Mouse (Mus musculus) cerebellum, postnatal 4 days (tissue): ENCODE measurements around the gene Rplp0.
"Not testable (repeated sequence)": the region's sequence is repeated elsewhere in the genome, so short reads cannot be mapped to it uniquely, and the experiment has no call there.

Experiments
- DNase-seq, 2 experiments: peaks; one replicate each; pipeline ENCODE4 v3.0.0; 2022; ENCODE audit warnings: low spot score in 2 of 2, mixed read lengths in 1 of 2

Gene Rplp0

GRCm38 (mm10) chr5:115550482-115551005, 8.7 kb upstream of the Rplp0 start:
- no peak for DNase-seq

- DNase-seq = no peak
Measured at GRCm38 (mm10) chr5:115551386-115551785, 7.9 kb upstream of the Rplp0 start.

- DNase-seq = no peak
Measured at GRCm38 (mm10) chr5:115551799-115552198, 7.5 kb upstream of the Rplp0 start.

- no peak for DNase-seq
Measured at GRCm38 (mm10) chr5:115553801-115554420, 5.4 kb upstream of the Rplp0 start.

- no peak for DNase-seq
Measured at GRCm38 (mm10) chr5:115554536-115555291, 4.6 kb upstream of the Rplp0 start.

- peak; percentile 55 to 81 for DNase-seq
Measured at GRCm38 (mm10) chr5:115556217-115556616, 3.0 kb upstream of the Rplp0 start.

- DNase-seq = no peak
Measured at GRCm38 (mm10) chr5:115558182-115558794, 979 bp upstream of the Rplp0 start.

- no peak for DNase-seq
Measured at GRCm38 (mm10) chr5:115560336-115560905, 1.2 kb downstream of the Rplp0 start.

- no peak for DNase-seq
Measured at GRCm38 (mm10) chr5:115563771-115564585, 4.7 kb downstream of the Rplp0 start.

- peak; percentile 71 to 74 for DNase-seq
Measured at GRCm38 (mm10) chr5:115564737-115565393, 5.6 kb downstream of the Rplp0 start, which contains the start of gene Gcn1l1. Gene Gcn1l1, plus strand, starts transcription at chr5:115565254.

- no peak for DNase-seq
Measured at GRCm38 (mm10) chr5:115565403-115565802, 6.1 kb downstream of the Rplp0 start.

- no peak for DNase-seq
Measured at GRCm38 (mm10) chr5:115568681-115569080, 9.4 kb downstream of the Rplp0 start.

GRCm38 (mm10) chr5:115569308-115569707, 10.0 kb downstream of the Rplp0 start:
- no peak for DNase-seq

GRCm38 (mm10) chr5:115569721-115570120, 10.5 kb downstream of the Rplp0 start:
- DNase-seq = no peak

- DNase-seq = no peak
Measured at GRCm38 (mm10) chr5:115571086-115571485, 11.8 kb downstream of the Rplp0 start.

- no peak for DNase-seq
Measured at GRCm38 (mm10) chr5:115572679-115573535, 13.6 kb downstream of the Rplp0 start.

GRCm38 (mm10) chr5:115574992-115575391, 15.7 kb downstream of the Rplp0 start:
- peak in 1 of 2 experiments; percentile 26 for DNase-seq

GRCm38 (mm10) chr5:115577686-115578085, 18.4 kb downstream of the Rplp0 start:
- not testable (repeated sequence) for DNase-seq

- no peak for DNase-seq
Measured at GRCm38 (mm10) chr5:115578922-115579321, 19.7 kb downstream of the Rplp0 start.

GRCm38 (mm10) chr5:115579363-115579762, 20.1 kb downstream of the Rplp0 start:
- DNase-seq = no peak
